Comparison of ENCODE assay signal across 11 mouse cellular contexts in the genomic region with DNA sequence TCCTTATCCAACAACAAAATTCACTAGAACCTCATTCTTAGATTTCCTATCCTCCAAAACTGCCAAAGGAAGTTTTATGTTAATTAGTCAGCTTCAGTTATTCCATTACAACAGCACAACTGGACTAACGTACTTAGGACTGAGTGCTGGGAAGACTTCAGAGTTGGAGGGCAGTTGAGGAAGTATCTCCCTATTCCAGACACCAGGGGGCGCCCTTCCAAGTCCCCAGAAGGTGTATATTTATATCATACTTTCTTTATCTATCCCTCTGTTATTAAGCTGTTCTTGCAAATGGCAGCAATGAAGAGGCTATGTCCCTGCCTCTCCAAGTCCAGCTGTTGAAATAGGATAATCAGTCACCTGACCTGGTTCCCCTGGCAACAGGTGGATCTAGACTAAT.
A peak's percentile ranks its signal among the peaks of the same experiment; 100 is the strongest.
DNase-seq lines count a peak whose midpoint lies in the region; ATAC-seq lines count a peak whose summit lies in the region.
"Had no signal": no experiment of that assay in that cellular context is flagged by ENCODE, and none has a peak within 500 bp of the region (broad histone marks: within the 10 kb centered on the region; RNA-seq: fewer than 3 reads in every experiment).

No protein-coding gene starts in this region.

- ATAC-seq in heart, embryonic 11.5 days (replicated peaks; ENCODE audit: insufficient number of reproducible peaks, low FRiP score, low TSS enrichment), result no peak
- no peak for ATAC-seq in limb, embryonic 11.5 days (ENCODE audit: insufficient number of reproducible peaks, low FRiP score, low TSS enrichment, low read depth)
- ATAC-seq in hindbrain, embryonic 12.5 days (ENCODE audit: low FRiP score), result no peak

- no peaks in the 10 kb centered on the region for H3K9me3 ChIP-seq in heart, embryonic 11.5 days (replicated peaks; ENCODE audit: control insufficient read depth, low read length)
- H3K9me3 ChIP-seq in limb, embryonic 11.5 days (ENCODE audit: control insufficient read depth, low read length), result no peaks in the 10 kb centered on the region
- no peaks in the 10 kb centered on the region for H3K9me3 ChIP-seq in hindbrain, embryonic 12.5 days (replicated peaks)
- H3K9me3 ChIP-seq: heart, embryonic 13.5 days; stomach, embryonic 15.5 days had no signal

- no peak overlapping the region for H3K4me2 ChIP-seq in heart, embryonic 11.5 days
- no peak overlapping the region for H3K4me2 ChIP-seq in limb, embryonic 11.5 days (ENCODE audit: low read depth, severe bottlenecking)
- H3K4me2 ChIP-seq in hindbrain, embryonic 12.5 days (replicated peaks), result no peak overlapping the region
- H3K4me2 ChIP-seq: heart, embryonic 13.5 days; stomach, embryonic 15.5 days had no signal

- H3K9ac ChIP-seq in heart, embryonic 11.5 days (ENCODE audit: low read depth, low read length), result no peak overlapping the region
- H3K9ac ChIP-seq in limb, embryonic 11.5 days (ENCODE audit: low read length), result no peak overlapping the region
- no peak overlapping the region for H3K9ac ChIP-seq in hindbrain, embryonic 12.5 days
- H3K9ac ChIP-seq: heart, embryonic 13.5 days; stomach, embryonic 15.5 days had no signal

- DNase-seq in heart, adult 8-10 months (ENCODE audit: low spot score), result peak; percentile 3
- DNase-seq in 3T3-L1 (ENCODE audit: low read depth, low spot score), result peak; percentile 28
- peak; percentile 55 for DNase-seq in adrenal gland, postnatal 14 days
- DNase-seq in limb, embryonic 11.5 days (ENCODE audit: low spot score), result peak; percentile 36
- DNase-seq in natural killer cell, adult 2 months (ENCODE audit: low spot score in 2 of 2), result no peak
- no peak for DNase-seq in left cerebral cortex, postnatal 25 days (ENCODE audit: low spot score in 2 of 2)

- intact Hi-C loops in left cerebral cortex, postnatal 25 days (cut with DNase I), result no loop called here

- H3K4me1 ChIP-seq in heart, embryonic 11.5 days (ENCODE audit: control insufficient read depth, insufficient read depth, low read length), result no peaks in the 10 kb centered on the region
- H3K4me1 ChIP-seq in limb, embryonic 11.5 days (ENCODE audit: control insufficient read depth, insufficient read depth, low read length), result peaks cover 9% of the 10 kb centered on the region
- H3K4me1 ChIP-seq in hindbrain, embryonic 12.5 days, result peaks cover 7% of the 10 kb centered on the region
- H3K4me1 ChIP-seq: heart, embryonic 13.5 days; stomach, embryonic 15.5 days had no signal

- no peaks in the 10 kb centered on the region for H3K27me3 ChIP-seq in heart, embryonic 11.5 days (ENCODE audit: control insufficient read depth, insufficient read depth, low read length)
- no peaks in the 10 kb centered on the region for H3K27me3 ChIP-seq in limb, embryonic 11.5 days (ENCODE audit: control insufficient read depth, insufficient read depth, low read length)
- H3K27me3 ChIP-seq in hindbrain, embryonic 12.5 days, result no peaks in the 10 kb centered on the region
- H3K27me3 ChIP-seq: heart, embryonic 13.5 days; stomach, embryonic 15.5 days had no signal

- 22% methylated on average over 2 of the region's 2 CpGs for WGBS in heart, embryonic 11.5 days (ENCODE audit: insufficient replicate concordance)
- WGBS in limb, embryonic 11.5 days, result 45% methylated on average over 2 of the region's 2 CpGs
- WGBS in hindbrain, embryonic 12.5 days, result 39% methylated on average over 2 of the region's 2 CpGs

- no peaks in the 10 kb centered on the region for H3K36me3 ChIP-seq in heart, embryonic 11.5 days (ENCODE audit: control insufficient read depth, insufficient read depth, low read length)
- H3K36me3 ChIP-seq in limb, embryonic 11.5 days (ENCODE audit: control insufficient read depth, insufficient read depth, low read length), result no peaks in the 10 kb centered on the region
- H3K36me3 ChIP-seq in hindbrain, embryonic 12.5 days, result no peaks in the 10 kb centered on the region
- H3K36me3 ChIP-seq: heart, embryonic 13.5 days; stomach, embryonic 15.5 days had no signal

- no peak overlapping the region for H3K27ac ChIP-seq in heart, embryonic 11.5 days (ENCODE audit: low read depth, low read length)
- H3K27ac ChIP-seq in limb, embryonic 11.5 days (replicated peaks; ENCODE audit: low read depth, low read length), result no peak overlapping the region
- H3K27ac ChIP-seq in hindbrain, embryonic 12.5 days, result no peak overlapping the region
- H3K27ac ChIP-seq: heart, embryonic 13.5 days; macrophage; stomach, embryonic 15.5 days had no signal

- no peak overlapping the region for H3K4me3 ChIP-seq in heart, embryonic 11.5 days (ENCODE audit: low read depth, low read length)
- no peak overlapping the region for H3K4me3 ChIP-seq in limb, embryonic 11.5 days (ENCODE audit: low read depth, low read length)
- H3K4me3 ChIP-seq in hindbrain, embryonic 12.5 days, result no peak overlapping the region
- H3K4me3 ChIP-seq: heart, embryonic 13.5 days; stomach, embryonic 15.5 days had no signal

Comparison
In these comparisons a context has a peak if more than half of its experiments do, and no peak if none do; other contexts are left out.
1. DNase-seq: peak in heart, adult 8-10 months (single experiment), 3T3-L1 (single experiment), adrenal gland, postnatal 14 days (single experiment) and limb, embryonic 11.5 days (single experiment); none in natural killer cell, adult 2 months (0 of 2) and left cerebral cortex, postnatal 25 days (0 of 2).